Mouse (Mus musculus) small intestine, adult 2 months (tissue): ENCODE data around the gene Fyttd1.
"Not testable (repeated sequence)": the region's sequence is repeated elsewhere in the genome, so short reads cannot be mapped to it uniquely, and the experiment has no call there.

Experiments used
- CTCF ChIP-seq: fragments of 200-500 bp; IDR thresholded peaks from 2 replicates; pipeline ENCODE4 v1.5.1; 2012; ENCODE audit warnings: low read depth, mild to moderate bottlenecking, control low read depth, inconsistent platforms, low read length, moderate library complexity, mixed read lengths; ENCODE audit not compliant: insufficient replicate concordance, insufficient read length; ENCODE audit errors: extremely low read depth
- POLR2A ChIP-seq: fragments of 200-500 bp; IDR thresholded peaks from 2 replicates; pipeline ENCODE4 v1.6.1; 2012; ENCODE audit warnings: low read depth, mild to moderate bottlenecking, control low read depth, inconsistent platforms, low read length, moderate library complexity

DNA sequence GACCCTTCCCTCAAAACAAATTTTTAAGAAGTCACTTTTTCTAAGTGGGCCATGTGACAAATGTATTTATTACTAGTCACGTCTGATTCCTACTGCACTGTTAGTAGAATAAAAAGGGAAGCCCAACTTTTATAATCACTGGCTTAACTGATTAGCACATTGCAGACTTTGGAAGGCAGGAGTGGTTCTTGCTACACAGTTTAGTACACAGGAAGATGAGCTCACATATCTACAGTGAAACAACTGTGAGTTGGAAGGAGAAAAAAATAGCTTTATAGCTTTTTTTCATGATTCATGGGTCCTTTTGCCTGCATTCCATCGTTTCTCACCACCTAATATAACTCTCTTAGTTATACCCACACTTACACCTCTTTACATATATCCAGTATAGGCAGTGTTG, 63.9 kb downstream of the Fyttd1 start:
- TF ChIP-seq CTCF, POLR2A: not testable (repeated sequence)
